Mouse (Mus musculus): Measurements from ENCODE around the gene Fcrla. TPM values are rescaled to one million over a fixed set of nuclear protein-coding genes. Genes with fewer than 3 reads are reported as not detected.
"Not testable (repeated sequence)": the region's sequence is repeated elsewhere in the genome, so short reads cannot be mapped to it uniquely, and the experiment has no call there.

The Fcrla gene
- 1.8 and 4.2 TPM in 2 replicates for polyA plus RNA-seq (2012; rRNA removed)

- peaks cover 2% of the 10 kb centered on the region; the same call in 1 of the 2 replicates for H3K4me1 ChIP-seq (ENCODE audit: control insufficient read depth, insufficient read depth, insufficient read length, low read length)
- no peak within 1 kb of the TSS for H3K4me3 ChIP-seq (ENCODE audit: low read depth, low read length)
- H3K27me3 ChIP-seq (ENCODE audit: control insufficient read depth, insufficient read depth, low read length), result no peaks in the 10 kb centered on the region
- 83% methylated on average over 3 of the region's 3 CpGs for WGBS
- peak within 1 kb of the TSS; percentile 9; the same call in 1 of the 2 replicates for H3K27ac ChIP-seq (ENCODE audit: insufficient read depth, low read depth, low read length)
- TF ChIP-seq POLR2A (IDR thresholded peaks at IDR 0.05; ENCODE audit: low read depth, low read length) (no peak), CTCF (IDR thresholded peaks at IDR 0.05; ENCODE audit: extremely low read depth, insufficient read length, insufficient replicate concordance, low read depth, low read length) (no peak)
- H3K36me3 ChIP-seq (ENCODE audit: control insufficient read depth, insufficient read depth, low read length), result no peaks in the 10 kb centered on the region
Measured at GRCm38 (mm10) chr1:170927378-170927777, at the start of gene Fcrla. Gene Fcrla, minus strand, starts transcription at chr1:170927583.

DNA sequence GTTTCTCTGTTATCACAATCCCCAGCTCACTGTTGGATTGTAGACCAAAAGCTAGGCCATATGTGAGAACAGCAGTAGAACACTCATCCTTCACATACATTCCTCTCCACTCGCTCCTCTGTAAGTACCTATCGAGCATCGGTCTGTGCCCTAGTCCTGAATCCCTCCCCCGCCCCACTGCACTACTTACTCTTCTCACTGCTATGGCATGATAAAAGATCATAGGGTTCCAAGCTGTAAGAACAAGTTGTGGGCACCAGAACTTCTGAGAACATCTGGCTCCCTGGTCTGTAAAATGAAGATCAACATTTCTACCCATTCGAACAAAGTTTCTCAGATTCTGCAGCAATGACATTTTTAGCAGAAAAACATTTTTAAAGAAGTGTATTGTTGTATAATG, 49.1 kb upstream of the Fcrla start, which contains the start of gene Fcgr2b:
Fcgr2b (minus strand) TSS at position 101 of the 400 bp plus-strand sequence.
- H3K36me3 ChIP-seq (ENCODE audit: control insufficient read depth, insufficient read depth, low read length), result no peaks in the 10 kb centered on the region
- H3K27ac ChIP-seq (ENCODE audit: insufficient read depth, low read depth, low read length), result peak within 1 kb of the TSS; percentile 26
- peaks cover 12% of the 10 kb centered on the region for H3K4me1 ChIP-seq (ENCODE audit: control insufficient read depth, insufficient read depth, insufficient read length, low read length)
- WGBS, result 90% methylated on average over 5 of the region's 5 CpGs
- no peaks in the 10 kb centered on the region for H3K27me3 ChIP-seq (ENCODE audit: control insufficient read depth, insufficient read depth, low read length)
- peak within 1 kb of the TSS; percentile 52 for H3K4me3 ChIP-seq (ENCODE audit: low read depth, low read length)
- TF ChIP-seq CTCF (IDR thresholded peaks at IDR 0.05; ENCODE audit: extremely low read depth, insufficient read length, insufficient replicate concordance, low read depth, low read length) (no peak), POLR2A (IDR thresholded peaks at IDR 0.05; ENCODE audit: low read depth, low read length) (no peak)

GRCm38 (mm10) chr1:170975751-170976161, 48.4 kb upstream of the Fcrla start:
- Histone ChIP-seq H3K4me1 (ENCODE audit: control insufficient read depth, insufficient read depth, insufficient read length, low read length) (peaks cover 7% of the 10 kb centered on the region; the same call in 1 of the 2 replicates), H3K4me3 (ENCODE audit: low read depth, low read length) (peak overlapping the region; percentile 52), H3K27ac (ENCODE audit: insufficient read depth, low read depth, low read length) (peak overlapping the region; percentile 26)

GRCm38 (mm10) chr1:170975350-170975749, 48.0 kb upstream of the Fcrla start:
- not testable (repeated sequence) for H3K4me1 ChIP-seq (ENCODE audit: control insufficient read depth, insufficient read depth, insufficient read length, low read length); H3K27me3 ChIP-seq (ENCODE audit: control insufficient read depth, insufficient read depth, low read length); H3K4me3 ChIP-seq (ENCODE audit: low read depth, low read length); H3K36me3 ChIP-seq (ENCODE audit: control insufficient read depth, insufficient read depth, low read length)
- WGBS, result 50% methylated on average over 2 of the region's 2 CpGs
- H3K27ac ChIP-seq (ENCODE audit: insufficient read depth, low read depth, low read length), result peak overlapping the region; percentile 26

More at GRCm38 (mm10) chr1:170975751-170976161, 48.4 kb upstream of the Fcrla start:
- WGBS, result 37% methylated on average over 7 of the region's 7 CpGs
- no peak for TF ChIP-seq POLR2A (IDR thresholded peaks at IDR 0.05; ENCODE audit: low read depth, low read length)
- no peak for TF ChIP-seq CTCF (IDR thresholded peaks at IDR 0.05; ENCODE audit: extremely low read depth, insufficient read length, insufficient replicate concordance, low read depth, low read length)
- Histone ChIP-seq H3K36me3 (ENCODE audit: control insufficient read depth, insufficient read depth, low read length) (no peaks in the 10 kb centered on the region), H3K27me3 (ENCODE audit: control insufficient read depth, insufficient read depth, low read length) (no peaks in the 10 kb centered on the region)

- no peak overlapping the region for H3K27ac ChIP-seq (ENCODE audit: insufficient read depth, low read depth, low read length)
- TF ChIP-seq CTCF (IDR thresholded peaks at IDR 0.05; ENCODE audit: extremely low read depth, insufficient read length, insufficient replicate concordance, low read depth, low read length) (no peak), POLR2A (IDR thresholded peaks at IDR 0.05; ENCODE audit: low read depth, low read length) (no peak)
- WGBS, result 90% methylated on average over 2 of the region's 2 CpGs
- H3K27me3 ChIP-seq (ENCODE audit: control insufficient read depth, insufficient read depth, low read length), result no peaks in the 10 kb centered on the region
- H3K4me1 ChIP-seq (ENCODE audit: control insufficient read depth, insufficient read depth, insufficient read length, low read length), result peaks cover 4% of the 10 kb centered on the region; the same call in 1 of the 2 replicates
- no peaks in the 10 kb centered on the region for H3K36me3 ChIP-seq (ENCODE audit: control insufficient read depth, insufficient read depth, low read length)
- H3K4me3 ChIP-seq (ENCODE audit: low read depth, low read length), result no peak overlapping the region
Measured at GRCm38 (mm10) chr1:170974736-170975135, 47.4 kb upstream of the Fcrla start.

DNA sequence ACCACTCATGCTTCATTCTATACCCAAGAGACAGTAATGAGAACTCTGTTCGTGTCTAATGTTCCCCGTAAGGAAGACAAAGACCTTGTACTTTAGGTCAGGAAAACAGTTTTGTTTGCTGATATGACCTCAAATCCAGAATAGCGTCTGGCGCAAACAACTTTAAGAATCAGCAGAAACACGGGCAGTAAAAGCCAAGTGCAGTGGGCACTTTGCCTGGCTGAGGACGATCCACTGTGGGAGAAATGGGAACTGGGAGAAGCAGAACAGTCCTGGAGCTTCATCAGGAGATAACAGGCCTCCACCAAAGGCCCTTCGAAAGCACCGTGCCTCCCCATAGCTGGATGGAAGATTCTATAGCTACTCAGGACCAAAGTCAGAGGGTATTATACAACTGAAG, 46.8 kb upstream of the Fcrla start:
- no peak for TF ChIP-seq POLR2A (IDR thresholded peaks at IDR 0.05; ENCODE audit: low read depth, low read length)
- TF ChIP-seq CTCF (IDR thresholded peaks at IDR 0.05; ENCODE audit: extremely low read depth, insufficient read length, insufficient replicate concordance, low read depth, low read length), result no peak
- H3K27ac ChIP-seq (ENCODE audit: insufficient read depth, low read depth, low read length), result no peak overlapping the region
- WGBS, result 71% methylated on average over 8 of the region's 8 CpGs

DNA sequence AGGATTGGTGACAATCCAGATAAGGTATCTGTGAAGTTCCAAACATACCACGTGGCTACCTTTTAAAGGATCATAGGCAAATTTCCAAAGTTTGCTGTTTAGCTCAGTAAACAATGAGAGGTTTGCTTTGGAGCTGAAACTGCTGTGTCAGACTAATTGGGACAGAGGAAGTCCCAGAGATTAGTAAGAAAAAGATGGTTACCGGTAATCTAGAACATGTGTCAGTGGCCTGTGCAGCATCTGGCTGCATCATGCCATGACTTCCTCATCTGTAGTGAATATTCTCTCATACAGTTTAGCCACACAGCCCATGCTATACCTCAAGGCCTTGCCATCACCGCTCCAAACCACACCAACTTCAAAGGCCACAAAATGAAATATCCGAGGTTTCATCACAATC, 45.6 kb upstream of the Fcrla start:
- Histone ChIP-seq H3K4me3 (ENCODE audit: low read depth, low read length) (no peak overlapping the region), H3K27me3 (ENCODE audit: control insufficient read depth, insufficient read depth, low read length) (no peaks in the 10 kb centered on the region)

More for the DNA sequence above, 46.8 kb upstream of the Fcrla start:
- no peaks in the 10 kb centered on the region for H3K27me3 ChIP-seq (ENCODE audit: control insufficient read depth, insufficient read depth, low read length)
- H3K36me3 ChIP-seq (ENCODE audit: control insufficient read depth, insufficient read depth, low read length), result no peaks in the 10 kb centered on the region
- H3K4me1 ChIP-seq (ENCODE audit: control insufficient read depth, insufficient read depth, insufficient read length, low read length), result peaks cover 4% of the 10 kb centered on the region; the same call in 1 of the 2 replicates
- no peak overlapping the region for H3K4me3 ChIP-seq (ENCODE audit: low read depth, low read length)

More for the DNA sequence above, 45.6 kb upstream of the Fcrla start:
- Histone ChIP-seq H3K36me3 (ENCODE audit: control insufficient read depth, insufficient read depth, low read length) (no peaks in the 10 kb centered on the region), H3K27ac (ENCODE audit: insufficient read depth, low read depth, low read length) (no peak overlapping the region), H3K4me1 (ENCODE audit: control insufficient read depth, insufficient read depth, insufficient read length, low read length) (no peaks in the 10 kb centered on the region; the same call in 1 of the 2 replicates)
- TF ChIP-seq CTCF (IDR thresholded peaks at IDR 0.05; ENCODE audit: extremely low read depth, insufficient read length, insufficient replicate concordance, low read depth, low read length), result no peak
- TF ChIP-seq POLR2A (IDR thresholded peaks at IDR 0.05; ENCODE audit: low read depth, low read length), result no peak
- WGBS, result 61% methylated on average over 4 of the region's 4 CpGs

Measured in small intestine, adult 2 months (tissue).